Mouse (Mus musculus) liver, postnatal 0 days (tissue): Measurements from ENCODE around the gene Sh3d21. TPM values are rescaled to one million over a fixed set of nuclear protein-coding genes. Genes with fewer than 3 reads are reported as not detected.

Experiments
- ATAC-seq: fragments of 200-750 bp; cut with Nextera tagmentation; 2 replicates; pipeline ENCODE4 v1.8.0; 2017; ENCODE audit warnings: mild to moderate bottlenecking, moderate library complexity
- DNase-seq: peaks from one replicate; pipeline ENCODE4 v3.0.0-alpha.2; 2016
- H3K27ac ChIP-seq: fragments of 300-500 bp; sonication (generic); 2 replicates; pipeline ENCODE4 v1.5.1; 2014; ENCODE audit warnings: antibody characterized with exemption, moderate library complexity, mild to moderate bottlenecking, low read depth
- H3K27me3 ChIP-seq: fragments of 300-500 bp; sonication (generic); 2 replicates; pipeline ENCODE4 v1.6.1; 2014; ENCODE audit warnings: low read length, control low read depth, mixed read lengths; ENCODE audit not compliant: insufficient read depth
- H3K36me3 ChIP-seq: fragments of 300-500 bp; sonication (generic); replicated peaks from 2 replicates; pipeline ENCODE4 v1.6.1; 2014; ENCODE audit warnings: mild to moderate bottlenecking, control low read depth, low read length, moderate library complexity, mixed read lengths; ENCODE audit not compliant: insufficient read depth
- H3K4me1 ChIP-seq: fragments of 300-500 bp; sonication (generic); 2 replicates; pipeline ENCODE4 v1.6.1; 2014; ENCODE audit warnings: antibody characterized with exemption, mild to moderate bottlenecking, control low read depth; ENCODE audit not compliant: insufficient read depth
- H3K4me2 ChIP-seq: fragments of 300-500 bp; sonication (generic); 2 replicates; pipeline ENCODE4 v1.6.1; 2014; ENCODE audit warnings: low read depth, mild to moderate bottlenecking, low read length, moderate library complexity, mixed read lengths
- H3K4me3 ChIP-seq: fragments of 300-500 bp; sonication (generic); 2 replicates; pipeline ENCODE4 v1.5.1; 2014; ENCODE audit warnings: low read depth, low read length
- H3K9ac ChIP-seq: fragments of 300-500 bp; sonication (generic); replicated peaks from 2 replicates; pipeline ENCODE4 v1.6.1; 2014; ENCODE audit warnings: mild to moderate bottlenecking, moderate library complexity
- H3K9me3 ChIP-seq: fragments of 300-500 bp; sonication (generic); 2 replicates; pipeline ENCODE4 v1.6.1; 2016; ENCODE audit warnings: mild to moderate bottlenecking, control low read depth, low read length, mixed read lengths
- CTCF ChIP-seq: sonication (generic); IDR thresholded peaks from 2 replicates; pipeline ENCODE4 v1.5.1; 2016; ENCODE audit warnings: antibody characterized with exemption, low read depth
- EP300 ChIP-seq: IDR thresholded peaks from 2 replicates; pipeline ENCODE4 v1.6.1; 2016; ENCODE audit warnings: antibody characterized with exemption, low read depth, mild to moderate bottlenecking
- WGBS: fragments of 180-500 bp; shearing (Covaris S2); extraction: QIAGEN DNeasy Blood & Tissue Kit; methylation state at CpG from one replicate; pipeline ENCODE4 v1.1.7; 2014; ENCODE audit not compliant: insufficient replicate concordance; 5-methylcytosine and 5-hydroxymethylcytosine counted together
- polyA plus RNA-seq: library from polyadenylated mRNA; unstranded; fragments of >200 nt; fragmentation: Nextera tagmentation; extraction: Ambion mirVana; gene quantifications from 2 replicates; pipeline ENCODE4 v1.2.1, GENCODE M21; 2015

The Sh3d21 gene
- polyA plus RNA-seq, 1 experiment from 2014 or later, result 2.4 TPM

DNA sequence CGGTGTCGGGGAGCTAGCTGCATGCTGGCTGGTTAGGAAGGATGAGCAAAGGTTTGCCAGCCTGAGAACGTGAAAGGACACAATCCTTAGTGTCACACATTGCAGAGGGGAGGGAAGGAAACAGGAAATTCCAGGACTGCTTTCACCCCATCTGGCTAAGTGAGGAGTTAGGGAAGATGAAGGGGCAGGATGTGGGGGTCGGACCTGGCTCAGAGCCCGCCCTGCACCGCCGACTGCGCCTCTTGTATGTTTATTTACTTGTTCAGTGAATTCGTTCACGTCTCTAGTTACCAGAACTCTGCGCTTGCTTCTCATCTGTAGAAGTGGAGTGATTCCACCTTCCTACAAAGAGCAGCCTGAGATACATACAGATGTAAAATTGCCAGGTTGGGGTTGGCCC is 32.8 kb downstream of the Sh3d21 start:
- 72% methylated on average over 11 of the region's 11 CpGs for WGBS
- H3K36me3 ChIP-seq, result peaks cover 36% of the 10 kb centered on the region
- no peaks in the 10 kb centered on the region for H3K9me3 ChIP-seq
- peak overlapping the region; percentile 45; the same call in 1 of the 2 replicates for H3K27ac ChIP-seq
- no peak for ATAC-seq
- no peak overlapping the region for H3K4me2 ChIP-seq
- H3K4me1 ChIP-seq, result peaks cover 4% of the 10 kb centered on the region; the same call in 1 of the 2 replicates
- H3K4me3 ChIP-seq, result no peak overlapping the region
- no peak overlapping the region for H3K9ac ChIP-seq
- DNase-seq, result no peak
- TF ChIP-seq EP300 (no peak), CTCF (no peak)
- H3K27me3 ChIP-seq, result no peaks in the 10 kb centered on the region

GRCm38 (mm10) chr4:126123309-126124040 is 39.8 kb downstream of the Sh3d21 start:
- Histone ChIP-seq H3K4me1 (no peaks in the 10 kb centered on the region), H3K9me3 (no peaks in the 10 kb centered on the region), H3K4me2 (no peak overlapping the region), H3K9ac (no peak overlapping the region), H3K4me3 (no peak overlapping the region), H3K27ac (no peak overlapping the region), H3K36me3 (peaks cover 23% of the 10 kb centered on the region), H3K27me3 (no peaks in the 10 kb centered on the region)
- TF ChIP-seq CTCF, result no peak
- TF ChIP-seq EP300, result no peak
- DNase-seq, result no peak
- 87% methylated on average over 10 of the region's 10 CpGs for WGBS
- no peak for ATAC-seq

GRCm38 (mm10) chr4:126120506-126120905 is 42.8 kb downstream of the Sh3d21 start:
- Histone ChIP-seq H3K27ac (no peak overlapping the region), H3K4me1 (peaks cover 5% of the 10 kb centered on the region), H3K4me3 (no peak overlapping the region), H3K9me3 (no peaks in the 10 kb centered on the region), H3K36me3 (peaks cover 8% of the 10 kb centered on the region; the same call in 1 of the 2 replicates), H3K4me2 (no peak overlapping the region), H3K9ac (no peak overlapping the region), H3K27me3 (no peaks in the 10 kb centered on the region)
- no peak for DNase-seq
- ATAC-seq, result no peak
- WGBS, result 86% methylated on average over 2 of the region's 2 CpGs
- no peak for TF ChIP-seq EP300

GRCm38 (mm10) chr4:126120052-126120451 is 43.2 kb downstream of the Sh3d21 start:
- Histone ChIP-seq H3K36me3 (peaks cover 7% of the 10 kb centered on the region; the same call in 1 of the 2 replicates), H3K4me3 (no peak overlapping the region), H3K4me2 (no peak overlapping the region), H3K27me3 (no peaks in the 10 kb centered on the region), H3K27ac (no peak overlapping the region), H3K9ac (no peak overlapping the region), H3K4me1 (peaks cover 7% of the 10 kb centered on the region), H3K9me3 (no peaks in the 10 kb centered on the region)
- WGBS, result 81% methylated on average over 5 of the region's 5 CpGs
- TF ChIP-seq CTCF, result no peak
- TF ChIP-seq EP300, result no peak
- DNase-seq, result no peak
- ATAC-seq, result no peak

DNA sequence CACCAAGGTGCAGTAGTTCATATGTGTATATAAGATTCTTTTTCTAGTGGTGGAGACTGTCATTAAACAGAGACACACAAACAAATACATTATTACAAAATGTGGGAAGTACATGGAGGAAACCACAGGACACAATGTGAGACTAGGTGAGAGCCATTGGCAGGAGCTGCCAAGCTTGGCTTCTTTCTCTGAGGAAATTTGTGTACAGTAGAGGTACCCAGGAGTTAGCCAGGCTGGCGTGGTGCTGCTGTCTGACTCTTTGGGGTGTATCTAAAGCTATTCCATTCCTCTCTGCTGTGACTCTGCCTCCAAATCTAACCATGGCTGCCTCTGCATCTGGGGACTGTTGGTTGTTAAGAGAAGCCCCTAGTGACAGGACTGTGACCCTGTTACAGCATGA is 44.2 kb downstream of the Sh3d21 start:
- Histone ChIP-seq H3K4me2 (no peak overlapping the region), H3K4me3 (no peak overlapping the region), H3K9ac (no peak overlapping the region), H3K27ac (no peak overlapping the region), H3K27me3 (no peaks in the 10 kb centered on the region), H3K36me3 (peaks cover 2% of the 10 kb centered on the region; the same call in 1 of the 2 replicates), H3K9me3 (no peaks in the 10 kb centered on the region), H3K4me1 (peaks cover 7% of the 10 kb centered on the region)
- ATAC-seq, result no peak
- WGBS, result 86% methylated on average over 1 of the region's 1 CpGs
- DNase-seq, result no peak
- TF ChIP-seq EP300 (no peak), CTCF (no peak)

DNA sequence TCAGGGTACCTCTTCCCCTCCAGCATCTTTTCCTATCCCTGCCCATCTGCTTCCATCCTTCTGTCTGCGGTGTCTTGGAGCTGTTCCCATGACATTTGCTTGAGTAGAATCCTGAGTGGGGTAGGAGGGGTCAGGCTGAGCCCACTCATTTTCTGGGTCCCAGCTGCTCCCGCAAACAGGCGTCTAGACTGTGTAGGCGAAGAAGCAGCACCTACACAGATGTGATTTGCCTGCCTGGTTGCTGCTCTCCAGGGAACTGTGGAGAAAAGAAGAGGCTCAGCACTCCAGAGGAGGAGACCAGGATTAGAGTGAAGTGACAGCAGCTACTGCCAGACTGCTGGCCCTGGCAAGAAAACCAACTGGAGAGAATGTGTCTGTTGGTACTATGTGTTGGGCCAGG is 44.6 kb downstream of the Sh3d21 start:
- TF ChIP-seq EP300, result no peak
- TF ChIP-seq CTCF, result no peak
- Histone ChIP-seq H3K4me3 (no peak overlapping the region), H3K36me3 (peaks cover 2% of the 10 kb centered on the region; the same call in 1 of the 2 replicates), H3K9ac (no peak overlapping the region), H3K4me2 (no peak overlapping the region), H3K4me1 (peaks cover 7% of the 10 kb centered on the region), H3K9me3 (no peaks in the 10 kb centered on the region), H3K27ac (no peak overlapping the region), H3K27me3 (no peaks in the 10 kb centered on the region)
- DNase-seq, result no peak
- 88% methylated on average over 4 of the region's 4 CpGs for WGBS
- no peak for ATAC-seq
